Mouse (Mus musculus) embryonic fibroblast, embryonic 13.5 days (primary cell): ENCODE results near the gene Mtif2.

ENCODE experiments used
- CTCF ChIP-seq: IDR thresholded peaks from 2 replicates; pipeline ENCODE4 v1.5.1; 2011; ENCODE audit warnings: mild to moderate bottlenecking, control low read depth, low read length, moderate library complexity, borderline replicate concordance; ENCODE audit not compliant: insufficient read depth
- POLR2A ChIP-seq: IDR thresholded peaks from 2 replicates; pipeline ENCODE4 v1.6.1; 2011; ENCODE audit warnings: low read depth, mild to moderate bottlenecking, control low read depth, low read length, moderate library complexity

DNA sequence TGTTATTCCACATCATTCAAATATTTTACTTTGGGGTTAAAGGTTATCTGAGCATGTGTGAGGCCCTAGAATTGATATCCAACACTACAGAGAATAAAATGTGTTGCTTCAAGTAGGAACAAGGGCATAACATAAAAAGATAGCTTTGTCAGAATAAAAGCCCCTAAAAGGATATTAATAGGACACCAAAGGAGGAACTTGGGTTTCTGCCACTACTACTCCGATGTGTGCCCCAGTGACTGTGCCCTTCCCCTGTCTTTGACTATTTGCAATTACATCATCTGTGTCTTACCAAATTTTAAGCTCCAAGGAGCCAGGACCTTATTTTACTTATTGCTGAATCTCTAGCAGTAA is 23.2 kb downstream of the Mtif2 start:
- TF ChIP-seq POLR2A (no peak), CTCF (no peak)
